Mouse (Mus musculus): ENCODE data around the gene Zfp663. TPM values are rescaled to one million over a fixed set of nuclear protein-coding genes. Genes with fewer than 3 reads are reported as not detected.

The Zfp663 gene
- total and polyA plus RNA-seq, 2 experiments from 2014 or later = not detected

- DNase-seq (ENCODE audit: low spot score) (peak; percentile 40), ATAC-seq (ENCODE audit: insufficient read depth, low read depth) (no peak)
- Histone ChIP-seq H3K9me3 (replicated peaks; ENCODE audit: control insufficient read depth, low read length) (no peaks in the 10 kb centered on the region), H3K4me3 (ENCODE audit: low read depth, low read length) (no peak overlapping the region), H3K4me1 (ENCODE audit: control insufficient read depth, insufficient read depth) (no peaks in the 10 kb centered on the region), H3K9ac (replicated peaks; ENCODE audit: low read depth, low read length) (no peak overlapping the region), H3K27ac (ENCODE audit: low read depth) (no peak overlapping the region), H3K36me3 (replicated peaks; ENCODE audit: control insufficient read depth, insufficient read depth, low read length) (no peaks in the 10 kb centered on the region), H3K27me3 (ENCODE audit: control insufficient read depth, insufficient read depth, low read length) (no peaks in the 10 kb centered on the region), H3K4me2 (ENCODE audit: low read depth, low read length) (no peak overlapping the region)
- TF ChIP-seq CTCF (IDR thresholded peaks at IDR 0.05; ENCODE audit: low read depth) (peak; percentile 65), EP300 (IDR thresholded peaks at IDR 0.05; ENCODE audit: low read depth) (no peak)
- WGBS = 32% methylated on average over 10 of the region's 10 CpGs
Measured at GRCm38 (mm10) chr2:165407700-165408301, 39.3 kb upstream of the Zfp663 start.

- peak overlapping the region; percentile 54 for H3K27ac ChIP-seq (ENCODE audit: low read depth)
- H3K9ac ChIP-seq (replicated peaks; ENCODE audit: low read depth, low read length) = no peak overlapping the region
- peak; percentile 56 for DNase-seq (ENCODE audit: low spot score)
- TF ChIP-seq CTCF (IDR thresholded peaks at IDR 0.05; ENCODE audit: low read depth) = no peak
- no peak for TF ChIP-seq EP300 (IDR thresholded peaks at IDR 0.05; ENCODE audit: low read depth)
- WGBS = 25% methylated on average over 6 of the region's 6 CpGs
- H3K4me3 ChIP-seq (ENCODE audit: low read depth, low read length) = no peak overlapping the region
- H3K36me3 ChIP-seq (replicated peaks; ENCODE audit: control insufficient read depth, insufficient read depth, low read length) = no peaks in the 10 kb centered on the region
- no peaks in the 10 kb centered on the region for H3K4me1 ChIP-seq (ENCODE audit: control insufficient read depth, insufficient read depth)
- peak; percentile 79 for ATAC-seq (ENCODE audit: insufficient read depth, low read depth)
- no peaks in the 10 kb centered on the region for H3K27me3 ChIP-seq (ENCODE audit: control insufficient read depth, insufficient read depth, low read length)
- H3K4me2 ChIP-seq (ENCODE audit: low read depth, low read length) = no peak overlapping the region; the same call in 1 of the 2 replicates
- no peaks in the 10 kb centered on the region for H3K9me3 ChIP-seq (replicated peaks; ENCODE audit: control insufficient read depth, low read length)
Measured at GRCm38 (mm10) chr2:165405351-165405750, 36.8 kb upstream of the Zfp663 start.

GRCm38 (mm10) chr2:165404951-165405350, 36.4 kb upstream of the Zfp663 start:
- Histone ChIP-seq H3K9me3 (replicated peaks; ENCODE audit: control insufficient read depth, low read length) (no peaks in the 10 kb centered on the region), H3K4me2 (ENCODE audit: low read depth, low read length) (no peak overlapping the region; the same call in 1 of the 2 replicates), H3K27me3 (ENCODE audit: control insufficient read depth, insufficient read depth, low read length) (no peaks in the 10 kb centered on the region), H3K9ac (replicated peaks; ENCODE audit: low read depth, low read length) (no peak overlapping the region), H3K36me3 (replicated peaks; ENCODE audit: control insufficient read depth, insufficient read depth, low read length) (no peaks in the 10 kb centered on the region), H3K4me1 (ENCODE audit: control insufficient read depth, insufficient read depth) (no peaks in the 10 kb centered on the region), H3K4me3 (ENCODE audit: low read depth, low read length) (no peak overlapping the region), H3K27ac (ENCODE audit: low read depth) (peak overlapping the region; percentile 23)
- ATAC-seq (ENCODE audit: insufficient read depth, low read depth) = no peak; the same call in 1 of the 2 replicates
- DNase-seq (ENCODE audit: low spot score) = no peak
- WGBS = 58% methylated on average over 9 of the region's 9 CpGs
- TF ChIP-seq EP300 (IDR thresholded peaks at IDR 0.05; ENCODE audit: low read depth) (no peak), CTCF (IDR thresholded peaks at IDR 0.05; ENCODE audit: low read depth) (no peak)

GRCm38 (mm10) chr2:165398164-165398785, 29.7 kb upstream of the Zfp663 start:
- TF ChIP-seq EP300 (IDR thresholded peaks at IDR 0.05; ENCODE audit: low read depth) = no peak
- TF ChIP-seq CTCF (IDR thresholded peaks at IDR 0.05; ENCODE audit: low read depth) = no peak
- DNase-seq (ENCODE audit: low spot score) (no peak), ATAC-seq (ENCODE audit: insufficient read depth, low read depth) (no peak)
- H3K9ac ChIP-seq (replicated peaks; ENCODE audit: low read depth, low read length) = no peak overlapping the region
- no peaks in the 10 kb centered on the region for H3K9me3 ChIP-seq (replicated peaks; ENCODE audit: control insufficient read depth, low read length)
- WGBS = 67% methylated on average over 15 of the region's 15 CpGs
- no peaks in the 10 kb centered on the region for H3K36me3 ChIP-seq (replicated peaks; ENCODE audit: control insufficient read depth, insufficient read depth, low read length)
- H3K4me1 ChIP-seq (ENCODE audit: control insufficient read depth, insufficient read depth) = no peaks in the 10 kb centered on the region
- H3K27ac ChIP-seq (ENCODE audit: low read depth) = no peak overlapping the region
- H3K4me3 ChIP-seq (ENCODE audit: low read depth, low read length) = no peak overlapping the region
- no peaks in the 10 kb centered on the region for H3K27me3 ChIP-seq (ENCODE audit: control insufficient read depth, insufficient read depth, low read length)
- H3K4me2 ChIP-seq (ENCODE audit: low read depth, low read length) = no peak overlapping the region

- ATAC-seq (ENCODE audit: insufficient read depth, low read depth) = no peak
- DNase-seq (ENCODE audit: low spot score) = no peak
- Histone ChIP-seq H3K4me1 (ENCODE audit: control insufficient read depth, insufficient read depth) (no peaks in the 10 kb centered on the region), H3K27me3 (ENCODE audit: control insufficient read depth, insufficient read depth, low read length) (no peaks in the 10 kb centered on the region), H3K9ac (replicated peaks; ENCODE audit: low read depth, low read length) (no peak overlapping the region), H3K36me3 (replicated peaks; ENCODE audit: control insufficient read depth, insufficient read depth, low read length) (no peaks in the 10 kb centered on the region), H3K9me3 (replicated peaks; ENCODE audit: control insufficient read depth, low read length) (no peaks in the 10 kb centered on the region), H3K27ac (ENCODE audit: low read depth) (no peak overlapping the region), H3K4me2 (ENCODE audit: low read depth, low read length) (no peak overlapping the region), H3K4me3 (ENCODE audit: low read depth, low read length) (no peak overlapping the region)
- TF ChIP-seq EP300 (IDR thresholded peaks at IDR 0.05; ENCODE audit: low read depth) = no peak
- TF ChIP-seq CTCF (IDR thresholded peaks at IDR 0.05; ENCODE audit: low read depth) = no peak
- 71% methylated on average over 23 of the region's 23 CpGs for WGBS
Measured at GRCm38 (mm10) chr2:165397502-165398163, 29.1 kb upstream of the Zfp663 start.

Measured in heart, postnatal 0 days (tissue).